Mouse (Mus musculus) left cerebral cortex, postnatal 25 days (tissue): ENCODE results near the gene Gm49403. TPM values are rescaled to one million over a fixed set of nuclear protein-coding genes. Genes with fewer than 3 reads are reported as not detected.

ENCODE experiments used
- DNase-seq, 2 experiments: peaks; one replicate each; pipeline ENCODE4 v3.0.0; 2022; ENCODE audit warnings: low spot score in 2 of 2, mixed read lengths in 1 of 2
- intact Hi-C: fragments of 180-260 bp; cut with DNase I; formaldehyde crosslinking; loops from one replicate; pipeline ENCODE4 v1.15.1; 2025
- total RNA-seq, 2 experiments: library from RNA; stranded (reverse); gene quantifications; 2 replicates each; pipeline ENCODE4 v1.2.3; 2021

Gene Gm49403
- total RNA-seq, 2 experiments from 2014 or later, result not detected

DNA sequence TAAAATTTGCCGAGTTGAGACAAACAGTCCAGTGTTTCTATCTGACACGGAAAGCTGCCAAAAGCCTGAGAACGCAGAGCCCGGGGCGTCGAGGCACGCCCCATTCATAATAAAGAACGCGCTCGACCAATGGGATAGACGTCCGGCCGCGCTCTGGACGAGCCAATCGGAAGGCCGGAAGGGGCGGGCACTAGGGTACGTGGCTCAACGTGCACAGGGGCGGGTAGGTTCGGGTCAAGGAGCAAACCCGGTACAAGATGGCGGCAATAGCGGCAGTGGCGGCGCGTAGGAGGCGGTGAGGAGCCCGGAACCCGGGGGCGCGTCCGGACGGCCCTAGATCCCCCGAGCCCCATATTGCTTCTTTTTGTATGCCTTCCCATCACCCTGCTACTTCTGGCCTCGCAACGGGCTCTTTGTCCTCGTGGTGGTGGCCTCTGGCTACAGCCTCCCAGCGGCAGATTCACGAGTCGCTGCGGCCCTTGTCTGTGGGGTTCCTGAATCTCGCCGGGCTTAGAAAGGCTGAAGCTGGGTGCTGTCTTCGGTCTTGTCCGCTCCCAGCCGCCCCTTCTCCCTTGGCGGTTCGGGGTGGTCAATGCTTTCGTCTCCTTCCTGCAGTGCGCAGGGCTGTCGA lies 14.2 kb downstream of the Gm49403 start, which contains the start of gene Ganab:
Gene Ganab (plus strand): TSS at position 207 of the 631 bp plus-strand sequence.
- peak; percentile 97 to 98 for DNase-seq
- intact Hi-C loops, result loop anchor here (2.0 to 5.0 kb wide), 2 partner anchors 15 to 54 kb away; partner anchors contain the start of gene Tut1

GRCm38 (mm10) chr19:8898576-8898975 lies 14.8 kb downstream of the Gm49403 start:
- intact Hi-C loops, result loop anchor here (2.0 to 5.0 kb wide), 2 partner anchors 14 to 54 kb away; partner anchors contain the start of gene Tut1
- DNase-seq, result peak in 1 of 2 experiments; percentile 5

GRCm38 (mm10) chr19:8899079-8899478 lies 15.3 kb downstream of the Gm49403 start:
- no peak for DNase-seq
- intact Hi-C loops, result loop anchor here (2.0 to 5.0 kb wide), 2 partner anchors 14 to 53 kb away; partner anchors contain the start of gene Tut1

DNA sequence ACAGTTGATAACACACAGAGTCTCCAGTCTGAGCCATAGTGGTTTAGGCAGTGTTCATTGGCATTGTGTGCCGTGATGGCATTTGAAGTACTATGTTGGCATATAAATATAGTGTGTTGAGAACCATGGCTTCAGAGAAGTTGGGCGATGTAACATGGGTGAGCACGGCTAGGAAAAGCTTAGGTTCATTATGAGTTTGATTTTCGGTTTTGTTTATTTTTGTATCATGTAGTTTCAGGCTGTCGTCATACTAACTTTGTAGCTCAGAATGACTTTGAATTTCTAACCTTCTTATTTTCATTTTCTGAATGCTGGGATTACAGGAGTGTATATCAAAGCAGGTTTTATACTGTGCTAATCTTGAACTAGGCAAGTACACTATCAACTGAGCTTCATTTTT lies 19.7 kb downstream of the Gm49403 start:
- DNase-seq, result no peak
- intact Hi-C loops, result no loop called here

DNA sequence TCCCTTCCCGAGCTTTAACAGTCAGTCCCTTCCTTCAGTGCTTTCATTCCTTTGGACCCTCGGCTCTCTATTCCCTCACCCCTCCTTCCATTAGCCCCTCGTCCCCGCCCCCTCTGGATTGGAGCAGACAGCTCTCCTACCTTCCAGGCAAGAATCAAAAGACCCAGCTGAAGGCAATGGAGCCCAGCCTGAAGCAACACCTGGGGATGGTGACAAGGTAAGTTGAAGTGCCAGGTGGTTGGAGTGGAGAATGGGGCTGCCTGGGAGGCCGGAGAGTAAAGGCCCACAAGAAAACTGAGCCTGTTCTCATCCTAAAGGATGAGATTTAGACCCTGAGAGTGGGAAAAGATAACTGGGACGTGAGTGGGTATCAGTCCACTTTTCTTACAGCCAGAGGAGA lies 24.8 kb downstream of the Gm49403 start:
- no peak for DNase-seq
- intact Hi-C loops, result no loop called here

GRCm38 (mm10) chr19:8911810-8912209 lies 28.1 kb downstream of the Gm49403 start:
- intact Hi-C loops, result loop anchor here (2.0 kb wide), 1 partner anchor 13 kb away; the partner anchor contains the start of gene Ganab
- DNase-seq, result peak; percentile 34 to 81

GRCm38 (mm10) chr19:8914212-8914611 lies 30.5 kb downstream of the Gm49403 start:
- intact Hi-C loops, result no loop called here
- DNase-seq, result peak; percentile 28 to 85

DNA sequence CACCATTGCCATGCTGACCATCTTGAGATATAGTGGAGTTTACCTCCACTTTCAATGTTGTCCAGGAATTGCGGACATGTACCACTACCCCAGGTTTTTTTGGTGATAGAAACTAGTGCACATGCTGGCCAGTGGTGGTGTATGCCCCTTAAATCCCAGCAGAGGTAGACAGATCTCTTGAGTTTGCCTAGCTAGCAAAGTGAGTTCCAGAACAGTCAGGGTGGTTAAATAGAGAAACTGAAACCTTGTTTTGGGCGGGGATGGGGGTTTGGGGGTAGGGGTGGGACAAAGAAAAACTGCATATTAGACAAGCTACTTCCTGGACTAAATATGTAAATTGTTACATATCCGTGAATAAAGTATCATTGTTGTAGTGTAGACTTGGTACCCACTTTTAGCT lies 35.3 kb downstream of the Gm49403 start:
- DNase-seq, result no peak
- intact Hi-C loops, result no loop called here

DNA sequence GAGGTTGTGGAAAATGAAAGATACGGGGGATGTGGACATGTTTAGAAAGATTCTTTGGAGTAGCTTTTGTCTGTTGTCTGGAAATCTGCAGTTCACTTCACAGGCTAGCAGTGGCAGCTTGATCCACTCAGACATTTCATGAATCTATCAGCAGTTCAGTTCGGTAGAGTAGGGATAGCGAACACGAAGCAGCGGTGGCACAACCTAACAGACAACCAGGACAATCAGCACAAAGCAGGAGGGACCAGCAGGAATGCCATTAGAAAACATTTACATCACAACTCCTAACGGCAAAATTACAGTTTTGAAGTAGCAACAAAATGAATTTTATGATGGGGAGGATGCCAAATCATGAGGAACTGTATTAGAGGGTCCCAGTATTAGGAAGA lies 35.9 kb downstream of the Gm49403 start:
- intact Hi-C loops, result no loop called here
- DNase-seq, result no peak

- intact Hi-C loops, result no loop called here
- DNase-seq, result peak; percentile 96 to 97
Observed at GRCm38 (mm10) chr19:8920073-8920736, 36.5 kb downstream of the Gm49403 start, which contains the start of gene B3gat3. Gene B3gat3, plus strand, starts transcription at chr19:8920374.

GRCm38 (mm10) chr19:8920836-8921291 lies 37.1 kb downstream of the Gm49403 start:
- intact Hi-C loops, result no loop called here
- peak; percentile 27 to 35 for DNase-seq

GRCm38 (mm10) chr19:8921741-8922140 lies 38.0 kb downstream of the Gm49403 start:
- no peak for DNase-seq
- intact Hi-C loops, result no loop called here

- peak in 1 of 2 experiments; percentile 24 for DNase-seq
- intact Hi-C loops, result no loop called here
Observed at GRCm38 (mm10) chr19:8926766-8927165, 43.0 kb downstream of the Gm49403 start.

DNA sequence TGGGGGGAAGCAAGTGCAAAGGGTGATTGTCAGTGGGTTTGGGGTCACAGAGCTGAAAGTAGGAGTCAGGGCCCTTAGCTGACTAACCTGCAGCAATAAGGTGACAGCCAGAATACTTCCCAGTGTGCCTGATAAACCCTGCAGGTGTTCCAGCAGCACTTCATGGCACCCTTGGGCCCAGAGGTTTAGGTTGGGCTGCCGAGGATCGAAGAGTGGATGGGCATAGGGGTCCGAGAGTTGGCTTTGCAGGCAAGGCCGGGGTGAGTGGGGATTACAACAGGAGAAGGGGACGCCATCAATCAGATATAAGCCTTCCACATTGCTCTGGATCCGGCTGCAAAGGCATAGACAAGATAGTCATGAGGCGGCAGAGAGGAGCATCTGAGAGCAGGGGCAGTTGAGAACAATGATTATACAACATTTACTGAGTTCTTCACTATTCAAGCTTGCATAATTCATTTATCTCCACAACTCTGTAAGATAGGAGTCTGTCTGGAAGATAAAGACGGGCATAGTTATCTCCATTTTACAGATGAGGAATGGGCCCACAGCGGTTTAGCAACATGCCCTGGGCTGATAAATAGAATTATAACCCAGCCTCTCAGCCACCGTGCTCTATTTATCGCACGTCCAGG lies 44.3 kb downstream of the Gm49403 start:
- intact Hi-C loops, result no loop called here
- DNase-seq, result no peak

GRCm38 (mm10) chr19:8928689-8929223 lies 45.0 kb downstream of the Gm49403 start:
- no peak for DNase-seq
- intact Hi-C loops, result no loop called here

DNA sequence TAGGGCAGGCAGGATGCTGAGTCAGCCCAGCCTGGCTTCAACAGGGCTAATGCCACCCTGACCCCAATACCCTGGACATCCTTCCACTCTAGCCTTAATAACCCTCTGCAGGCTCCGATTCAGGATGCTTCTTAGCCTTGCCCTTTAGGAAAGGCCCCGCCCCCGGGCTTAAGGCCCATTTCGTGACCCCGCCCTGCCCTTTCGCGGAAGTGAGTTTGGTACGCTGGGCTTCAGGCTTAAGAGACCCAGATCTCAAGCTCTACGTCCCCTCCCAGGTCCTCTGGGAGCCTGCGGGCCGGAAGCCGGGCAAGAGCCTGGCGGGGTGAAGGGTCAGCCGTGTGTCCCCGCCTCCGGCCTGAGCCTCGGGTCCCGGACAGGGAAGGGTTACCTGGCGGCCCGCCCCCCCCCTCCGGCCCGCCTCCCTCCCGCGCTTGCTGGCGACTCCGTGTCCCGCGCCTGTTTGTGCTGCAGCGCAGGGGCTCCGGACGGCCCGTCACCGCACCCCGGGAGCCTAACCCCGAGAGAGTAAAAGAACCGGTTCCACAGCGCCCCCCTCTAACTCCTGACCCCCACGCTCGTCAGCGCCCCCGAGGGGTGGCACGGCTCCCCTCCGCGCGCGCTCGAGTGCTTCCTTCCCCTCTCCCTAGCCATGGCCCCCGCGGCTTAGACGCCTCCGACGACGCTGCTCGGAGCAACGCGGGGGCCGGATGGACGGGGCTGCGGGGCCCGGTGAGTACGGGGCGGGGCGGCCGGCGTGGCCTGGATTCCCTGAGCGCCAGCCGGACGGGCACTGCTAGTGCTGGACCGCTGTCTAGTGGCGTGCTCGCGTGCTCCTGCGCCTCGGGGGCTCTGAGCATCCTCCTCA lies 45.7 kb downstream of the Gm49403 start, which contains the start of the genes Rom1 and Eml3:
Gene Rom1 (minus strand): TSS at position 133 of the 865 bp plus-strand sequence.
Gene Eml3 (plus strand): TSS at position 329 of the 865 bp plus-strand sequence.
- intact Hi-C loops, result no loop called here
- DNase-seq, result peak; percentile 49 to 60

- no peak for DNase-seq
- intact Hi-C loops, result no loop called here
Observed at GRCm38 (mm10) chr19:8930117-8930516, 46.4 kb downstream of the Gm49403 start.

DNA sequence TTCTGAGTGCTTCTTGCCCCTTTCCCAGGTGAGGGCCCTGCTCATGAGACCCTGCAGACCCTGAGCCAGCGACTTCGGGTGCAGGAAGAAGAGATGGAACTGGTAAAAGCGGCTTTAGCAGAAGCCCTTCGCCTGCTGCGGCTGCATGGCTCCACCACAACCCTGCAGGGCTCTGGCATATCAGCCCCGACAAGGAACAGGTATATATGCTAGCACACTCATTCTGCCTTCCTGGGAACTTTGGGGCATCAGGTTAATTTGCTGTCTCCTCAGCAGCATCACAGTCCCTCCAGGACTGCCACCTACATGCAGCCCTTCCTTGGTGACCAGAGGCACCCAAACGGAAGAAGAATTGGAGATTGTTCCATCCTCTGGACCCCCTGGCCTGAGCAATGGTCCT lies 47.0 kb downstream of the Gm49403 start:
- intact Hi-C loops, result no loop called here
- DNase-seq, result no peak

GRCm38 (mm10) chr19:8936736-8937135 lies 53.0 kb downstream of the Gm49403 start:
- DNase-seq, result no peak
- intact Hi-C loops, result no loop called here
